Mouse (Mus musculus) small intestine, adult 2 months (tissue): ENCODE measurements at regions not wholly inside any gene's neighbourhood (a gene's known extent, or its start where the extent isn't known, plus 50 kb on each side); places are given as distances from the start of the nearest gene placed in this dataset.

ENCODE experiments used
- CTCF ChIP-seq: fragments of 200-500 bp; IDR thresholded peaks from 2 replicates; pipeline ENCODE4 v1.5.1; 2012; ENCODE audit warnings: low read depth, mild to moderate bottlenecking, control low read depth, inconsistent platforms, low read length, moderate library complexity, mixed read lengths; ENCODE audit not compliant: insufficient replicate concordance, insufficient read length; ENCODE audit errors: extremely low read depth
- POLR2A ChIP-seq: fragments of 200-500 bp; IDR thresholded peaks from 2 replicates; pipeline ENCODE4 v1.6.1; 2012; ENCODE audit warnings: low read depth, mild to moderate bottlenecking, control low read depth, inconsistent platforms, low read length, moderate library complexity

GRCm38 (mm10) chr6:64797600-64797999 is 68.7 kb downstream of the Atoh1 start:
- no peak for TF ChIP-seq CTCF
- no peak for TF ChIP-seq POLR2A
